Mouse (Mus musculus): ENCODE data around the gene Matn4. TPM values are rescaled to one million over a fixed set of nuclear protein-coding genes. Genes with fewer than 3 reads are reported as not detected.

Matn4 gene
- total RNA-seq, 4 experiments from 2014 or later = 0.25 to 0.50 (median 0.29) TPM

GRCm38 (mm10) chr2:164417198-164417597, 12.2 kb upstream of the Matn4 start:
- DNase-seq (ENCODE audit: low spot score) = no peak

DNA sequence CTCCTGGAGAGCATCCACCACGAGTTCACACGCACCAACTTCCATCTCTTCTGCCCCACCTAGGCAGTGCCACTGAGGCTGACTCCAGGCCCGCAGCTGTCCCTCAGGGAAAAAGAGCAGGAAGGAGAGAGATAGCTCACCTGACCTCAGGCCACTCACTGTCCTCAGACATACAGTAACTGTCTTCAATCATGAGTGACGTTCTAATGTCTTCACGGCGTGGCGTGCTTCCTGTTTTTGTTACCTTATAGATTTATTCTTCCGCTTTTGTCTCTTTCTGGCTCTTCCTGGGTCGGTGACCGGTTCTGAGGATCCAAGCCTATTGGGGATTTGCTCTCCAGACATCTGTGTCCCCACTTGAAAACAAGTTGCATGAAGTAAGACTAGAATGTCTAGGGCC, 9.6 kb upstream of the Matn4 start:
- no peak for DNase-seq (ENCODE audit: low spot score)

DNA sequence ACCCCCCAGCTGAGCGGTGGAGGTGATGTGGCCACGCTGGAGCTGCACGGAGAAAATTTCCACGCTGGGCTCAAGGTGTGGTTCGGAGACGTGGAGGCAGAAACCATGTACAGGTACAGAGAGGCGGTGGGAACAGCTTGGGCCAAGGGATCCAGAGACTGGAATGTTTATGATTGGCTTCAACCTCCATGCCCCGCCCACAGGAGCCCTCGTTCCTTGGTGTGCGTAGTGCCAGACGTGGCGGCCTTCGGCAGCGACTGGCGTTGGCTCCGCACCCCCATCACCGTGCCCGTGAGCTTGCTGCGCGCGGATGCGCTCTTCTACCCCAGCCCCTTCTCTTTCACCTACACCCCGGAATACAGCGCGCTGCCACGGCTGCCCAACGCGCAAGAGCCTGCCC, 9.2 kb upstream of the Matn4 start:
- DNase-seq (ENCODE audit: low spot score) = no peak

DNA sequence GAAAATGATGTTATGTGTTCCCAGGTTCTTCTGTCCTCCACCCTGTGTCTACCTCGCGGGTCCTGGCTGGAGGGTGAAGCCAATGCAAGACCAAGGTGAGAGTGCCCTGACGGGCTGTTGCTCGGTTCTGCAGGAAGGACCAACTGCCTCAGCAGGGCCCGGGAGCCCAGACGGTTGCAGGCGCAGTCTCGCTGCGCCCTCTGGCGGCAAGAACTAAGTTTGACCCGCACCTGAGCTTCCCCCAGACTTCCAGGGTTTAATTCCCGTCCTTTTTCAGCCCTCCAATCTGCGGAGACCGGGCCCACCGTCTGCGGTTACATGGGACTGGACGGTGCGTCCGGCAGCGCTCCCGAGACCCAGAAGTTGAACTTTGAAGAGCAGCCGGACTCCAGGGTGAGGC, 2.7 kb upstream of the Matn4 start:
- peak; percentile 30 for DNase-seq (ENCODE audit: low spot score)

DNA sequence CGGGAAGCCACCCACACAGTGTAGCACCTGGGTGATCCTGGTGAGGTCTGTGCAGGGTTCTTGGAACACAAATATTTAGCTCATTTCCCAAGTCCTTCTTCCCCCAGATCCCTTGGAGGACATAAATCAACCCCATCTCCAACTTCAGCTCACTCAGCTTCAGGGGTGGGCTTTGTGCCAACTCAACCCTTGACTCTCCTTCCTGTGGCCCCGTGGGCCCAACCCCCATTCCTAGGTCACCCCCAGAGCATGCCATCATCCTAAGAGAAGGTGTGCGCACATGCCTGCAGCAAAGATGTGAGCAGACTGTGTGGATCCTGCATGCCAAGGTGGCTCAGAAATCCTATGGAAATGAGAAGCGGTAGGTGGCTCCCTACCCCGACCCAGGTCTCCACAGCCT, 559 bp upstream of the Matn4 start:
- no peak for DNase-seq (ENCODE audit: low spot score)

GRCm38 (mm10) chr2:164404082-164404990, 624 bp downstream of the Matn4 start:
- DNase-seq (ENCODE audit: low spot score) = peak; percentile 45

DNA sequence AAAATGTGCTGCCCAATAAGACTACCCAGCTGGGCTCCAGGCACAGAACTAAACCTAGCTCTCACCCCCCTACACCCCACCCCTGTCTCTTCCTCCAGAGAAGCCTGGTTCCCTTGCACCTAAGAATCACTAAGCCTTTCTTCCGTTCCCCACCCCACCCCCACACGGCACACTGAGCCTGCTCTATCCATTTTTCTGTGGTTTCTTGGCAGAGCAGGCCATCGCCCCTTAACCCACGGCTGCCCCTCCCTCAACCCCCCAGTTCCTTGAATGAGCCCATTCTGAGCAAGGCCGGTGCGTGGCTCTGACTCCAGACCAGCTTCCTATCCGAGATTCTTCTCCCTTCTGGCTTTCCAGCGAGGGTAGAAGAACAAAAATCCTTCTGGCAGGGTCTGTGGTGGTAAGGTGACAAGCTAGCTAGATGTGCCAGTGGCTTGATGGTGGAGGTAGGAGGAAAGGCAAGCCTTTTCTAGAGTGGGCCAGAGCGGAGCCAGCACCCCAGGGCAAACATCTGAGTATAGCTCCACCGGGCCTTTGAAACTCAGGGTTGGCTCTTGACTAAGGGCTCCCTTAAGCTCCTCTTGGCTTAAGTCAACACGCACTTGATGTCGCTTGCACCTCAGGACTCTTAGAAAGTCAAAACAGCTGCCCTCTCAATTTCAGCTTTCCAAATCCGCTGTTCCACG, 1.4 kb downstream of the Matn4 start:
- no peak for DNase-seq (ENCODE audit: low spot score)

- DNase-seq (ENCODE audit: low spot score) = peak; percentile 47
Observed at GRCm38 (mm10) chr2:164402906-164403305, 2.1 kb downstream of the Matn4 start, which contains the start of gene Rbpjl. TSS of gene Rbpjl (plus strand) at chr2:164403141.

- DNase-seq (ENCODE audit: low spot score) = no peak
Observed at GRCm38 (mm10) chr2:164396911-164397310, 8.0 kb downstream of the Matn4 start.

DNA sequence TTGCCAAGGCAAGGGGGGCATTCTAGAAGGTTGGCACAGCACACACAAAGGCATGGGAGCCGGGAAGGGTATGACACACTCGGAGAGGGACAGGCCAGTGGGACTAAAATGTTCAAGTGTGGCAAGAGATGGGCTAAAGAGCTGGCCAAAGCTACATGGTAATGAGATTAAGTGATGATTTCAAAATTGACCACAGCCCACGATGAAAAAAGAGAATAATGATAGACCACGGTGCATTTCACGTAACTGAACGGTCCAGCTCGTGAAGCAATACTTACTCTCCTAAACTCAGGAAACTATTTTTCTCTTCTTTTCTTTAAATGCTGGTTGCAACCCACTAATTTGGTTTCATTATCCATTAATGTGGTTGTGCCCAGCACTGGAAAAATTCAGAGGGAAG, 8.9 kb downstream of the Matn4 start:
- DNase-seq (ENCODE audit: low spot score) = no peak

GRCm38 (mm10) chr2:164393126-164393525, 11.8 kb downstream of the Matn4 start:
- DNase-seq (ENCODE audit: low spot score) = no peak

- DNase-seq (ENCODE audit: low spot score) = peak; percentile 65
Observed at GRCm38 (mm10) chr2:164389499-164389898, 15.5 kb downstream of the Matn4 start.

DNA sequence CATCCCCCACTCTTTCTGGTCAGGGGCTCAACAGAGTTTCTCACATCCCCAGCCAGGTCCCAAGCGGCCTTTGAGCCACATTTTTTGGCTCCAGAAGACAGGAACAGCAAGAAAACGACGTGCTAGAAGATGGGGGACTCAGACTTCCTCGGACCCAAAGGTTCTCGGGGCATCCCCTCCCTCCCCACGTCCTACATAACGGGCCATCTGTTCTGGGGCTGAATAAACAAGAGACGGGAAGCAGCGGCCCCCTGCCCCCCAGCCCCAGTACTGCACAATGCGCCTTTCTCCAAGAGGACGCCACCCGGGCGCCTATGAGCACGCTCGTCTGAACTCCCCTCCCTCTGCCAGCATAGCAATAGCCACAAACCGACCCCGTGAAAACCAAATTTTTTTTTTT, 15.9 kb downstream of the Matn4 start, which contains the start of gene Slpi:
Slpi (minus strand) TSS at position 76 of the 400 bp plus-strand sequence.
- no peak for DNase-seq (ENCODE audit: low spot score)

- no peak for DNase-seq (ENCODE audit: low spot score)
Observed at GRCm38 (mm10) chr2:164386953-164387352, 18.0 kb downstream of the Matn4 start.

DNA sequence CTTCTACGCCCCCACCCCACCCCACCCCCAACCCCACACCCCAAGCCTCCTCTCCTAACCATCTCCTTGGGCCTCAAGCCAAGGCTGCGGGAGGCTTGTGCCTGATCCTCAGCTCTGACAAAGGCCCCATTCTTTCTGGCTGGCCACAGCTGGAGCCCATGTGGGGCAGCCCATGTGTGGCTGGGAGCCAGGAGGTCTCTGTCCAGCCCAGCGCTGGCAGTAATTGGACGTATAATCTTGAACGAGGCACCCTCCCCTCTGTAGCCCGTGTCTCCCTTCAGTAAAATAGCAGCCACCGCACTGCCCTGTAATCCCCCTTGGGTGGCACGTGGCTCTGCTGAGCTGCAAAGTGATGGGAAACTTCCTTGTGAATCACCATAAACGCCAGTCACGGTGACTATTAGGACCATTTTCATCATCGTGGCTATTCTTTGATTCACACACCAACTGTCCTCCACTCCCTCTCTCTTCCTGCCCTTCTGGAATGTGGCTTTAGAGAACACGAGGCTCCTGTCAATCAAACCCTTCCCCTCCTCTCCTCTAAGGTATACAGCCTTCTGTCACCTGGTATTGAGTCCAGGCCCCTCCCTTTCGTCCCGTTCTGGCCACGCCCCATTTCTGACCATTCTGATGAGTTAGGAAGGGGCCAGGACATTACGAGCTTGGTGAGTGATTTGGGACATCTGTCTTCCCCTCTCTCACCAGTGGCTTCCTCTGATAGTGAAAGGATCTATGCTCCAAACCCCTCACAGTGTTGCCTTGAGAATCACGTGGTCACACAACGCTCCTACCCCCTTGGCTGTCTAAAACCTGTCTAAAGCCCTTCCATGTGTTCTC, 18.8 kb downstream of the Matn4 start:
- DNase-seq (ENCODE audit: low spot score) = no peak

- DNase-seq (ENCODE audit: low spot score) = no peak
Observed at GRCm38 (mm10) chr2:164383656-164384399, 21.1 kb downstream of the Matn4 start.

GRCm38 (mm10) chr2:164382971-164383370, 22.0 kb downstream of the Matn4 start:
- DNase-seq (ENCODE audit: low spot score) = no peak

GRCm38 (mm10) chr2:164381726-164382125, 23.2 kb downstream of the Matn4 start:
- no peak for DNase-seq (ENCODE audit: low spot score)

DNA sequence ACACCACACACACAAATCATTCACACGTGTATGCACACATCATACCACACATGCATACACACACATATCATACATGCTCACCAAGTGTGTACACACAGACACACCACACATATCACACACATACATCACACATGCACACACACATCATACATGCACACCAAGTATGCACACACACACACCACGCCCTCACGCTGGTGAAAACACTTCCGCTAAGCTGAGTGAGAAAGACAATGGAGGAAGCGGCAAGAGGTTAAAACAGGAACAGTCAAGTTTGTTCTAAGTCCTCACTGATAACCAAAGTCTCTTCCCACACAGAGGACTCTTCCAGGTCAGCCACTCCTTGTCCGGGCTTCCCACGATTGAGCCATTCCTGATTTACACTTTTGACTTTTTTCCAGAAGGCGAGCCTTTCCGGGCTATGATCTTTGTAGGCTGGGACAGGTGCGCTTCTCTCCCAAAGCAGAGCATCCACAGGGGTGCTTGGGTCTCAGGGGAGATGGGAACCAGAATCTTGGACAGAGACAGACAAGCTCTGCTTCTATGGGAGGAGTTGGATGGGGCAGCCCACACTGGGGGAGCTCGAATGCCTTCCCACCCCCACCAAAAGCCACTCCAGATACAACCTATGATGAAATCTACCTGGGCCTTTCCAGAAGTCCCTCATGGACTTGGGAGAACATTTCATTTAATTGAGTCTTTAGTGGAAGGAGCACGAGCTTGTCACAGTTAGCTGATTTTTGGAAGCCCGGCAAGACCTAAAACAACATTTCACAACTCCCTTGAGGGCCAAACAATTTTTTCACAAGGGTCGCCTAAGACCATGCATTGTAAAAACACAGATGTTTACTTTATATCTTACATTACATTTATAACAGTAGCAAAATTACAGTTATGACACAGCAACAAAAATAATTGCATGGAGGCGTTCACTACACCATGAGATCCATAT, 27.2 kb downstream of the Matn4 start:
- no peak for DNase-seq (ENCODE audit: low spot score)

- no peak for DNase-seq (ENCODE audit: low spot score)
Observed at GRCm38 (mm10) chr2:164373187-164373586, 31.8 kb downstream of the Matn4 start.
